Mouse (Mus musculus) spleen, adult 2 months (tissue): ENCODE data around the gene Shc1. TPM values are rescaled to one million over a fixed set of nuclear protein-coding genes. Genes with fewer than 3 reads are reported as not detected.

Experiments
- DNase-seq, 2 experiments: peaks; one replicate each; pipeline versions ENCODE4 v3.0.0 to v3.0.0-alpha.2; 2012 to 2021; ENCODE audit warnings: low spot score in 2 of 2, low read depth in 1 of 2
- H3K27ac ChIP-seq: fragments of 200-500 bp; 2 replicates; pipeline ENCODE4 v1.5.1; 2012; ENCODE audit warnings: low read length, inconsistent platforms; ENCODE audit not compliant: insufficient read depth
- H3K27me3 ChIP-seq: fragments of 200-500 bp; 2 replicates; pipeline ENCODE4 v1.6.1; 2012; ENCODE audit warnings: mild to moderate bottlenecking, moderate library complexity, low read length, inconsistent platforms; ENCODE audit not compliant: control insufficient read depth, insufficient read depth
- H3K36me3 ChIP-seq: fragments of 200-500 bp; 2 replicates; pipeline ENCODE4 v1.6.1; 2012; ENCODE audit warnings: mild to moderate bottlenecking, low read length, inconsistent platforms; ENCODE audit not compliant: control insufficient read depth, insufficient read depth
- H3K4me1 ChIP-seq: fragments of 200-500 bp; 2 replicates; pipeline ENCODE4 v1.6.1; 2011; ENCODE audit warnings: inconsistent platforms; ENCODE audit not compliant: control insufficient read depth, insufficient read depth, insufficient read length
- H3K4me3 ChIP-seq: fragments of 200-500 bp; 2 replicates; pipeline ENCODE4 v1.5.1; 2011; ENCODE audit warnings: mild to moderate bottlenecking, inconsistent platforms; ENCODE audit not compliant: insufficient read depth, insufficient read length; ENCODE audit errors: extremely low read depth
- CTCF ChIP-seq: fragments of 200-500 bp; IDR thresholded peaks from 2 replicates; pipeline ENCODE4 v1.5.1; 2011; ENCODE audit warnings: mild to moderate bottlenecking, inconsistent platforms; ENCODE audit not compliant: insufficient read depth, insufficient read length, insufficient replicate concordance; ENCODE audit errors: extremely low read depth
- POLR2A ChIP-seq: fragments of 200-500 bp; IDR thresholded peaks from 2 replicates; pipeline ENCODE4 v1.6.1; 2011; ENCODE audit warnings: low read depth, low read length, inconsistent platforms
- WGBS: fragments of 180-500 bp; shearing (Covaris S2); methylation state at CpG from one replicate; pipeline ENCODE4 v1.1.7; 2018; 5-methylcytosine and 5-hydroxymethylcytosine counted together
- polyA plus RNA-seq: library from polyadenylated mRNA; depleted of rRNA; stranded (reverse); fragments of >200 nt; gene quantifications from 2 replicates; pipeline ENCODE4 v1.2.3, GENCODE M21; 2012

Gene Shc1
- polyA plus RNA-seq, 1 experiment = 49.0 TPM

GRCm38 (mm10) chr3:89385451-89385850 is 32.8 kb upstream of the Shc1 start:
- H3K4me1 ChIP-seq = peaks cover 42% of the 10 kb centered on the region
- peak in 1 of 2 experiments; percentile 48 for DNase-seq

GRCm38 (mm10) chr3:89386438-89387420 is 31.5 kb upstream of the Shc1 start:
- Histone ChIP-seq H3K27me3 (no peaks in the 10 kb centered on the region), H3K4me1 (peaks cover 50% of the 10 kb centered on the region), H3K36me3 (no peaks in the 10 kb centered on the region; the same call in 1 of the 2 replicates), H3K27ac (peak overlapping the region; percentile 84), H3K4me3 (peak overlapping the region; percentile 49)
- WGBS = 77% methylated on average over 16 of the region's 17 CpGs
- DNase-seq = peak in 1 of 2 experiments; percentile 35
- TF ChIP-seq CTCF (no peak), POLR2A (no peak)

More at GRCm38 (mm10) chr3:89385451-89385850, 32.8 kb upstream of the Shc1 start:
- Histone ChIP-seq H3K27me3 (no peaks in the 10 kb centered on the region), H3K27ac (peak overlapping the region; percentile 69), H3K36me3 (peaks cover 10% of the 10 kb centered on the region), H3K4me3 (peak overlapping the region; percentile 49; the same call in 1 of the 2 replicates)
- no peak for TF ChIP-seq CTCF
- no peak for TF ChIP-seq POLR2A
- 11% methylated on average over 11 of the region's 11 CpGs for WGBS

GRCm38 (mm10) chr3:89387632-89388031 is 30.6 kb upstream of the Shc1 start:
- peaks cover 50% of the 10 kb centered on the region for H3K4me1 ChIP-seq
- peak overlapping the region; percentile 49; the same call in 1 of the 2 replicates for H3K4me3 ChIP-seq
- no peaks in the 10 kb centered on the region for H3K27me3 ChIP-seq
- peak overlapping the region; percentile 84 for H3K27ac ChIP-seq
- WGBS = 64% methylated on average over 11 of the region's 11 CpGs
- H3K36me3 ChIP-seq = no peaks in the 10 kb centered on the region; the same call in 1 of the 2 replicates
- DNase-seq = no peak
- TF ChIP-seq CTCF (no peak), POLR2A (no peak)

GRCm38 (mm10) chr3:89388134-89388881 is 29.9 kb upstream of the Shc1 start:
- Histone ChIP-seq H3K27me3 (no peaks in the 10 kb centered on the region), H3K36me3 (no peaks in the 10 kb centered on the region), H3K4me3 (peak overlapping the region; percentile 49; the same call in 1 of the 2 replicates), H3K4me1 (peaks cover 50% of the 10 kb centered on the region), H3K27ac (peak overlapping the region; percentile 84)
- no peak for TF ChIP-seq CTCF
- no peak for TF ChIP-seq POLR2A
- DNase-seq = no peak
- 72% methylated on average over 11 of the region's 11 CpGs for WGBS

- peaks cover 48% of the 10 kb centered on the region for H3K4me1 ChIP-seq
- TF ChIP-seq CTCF = no peak
- no peak; the same call in 1 of the 2 replicates for TF ChIP-seq POLR2A
- 18% methylated on average over 6 of the region's 6 CpGs for WGBS
- no peaks in the 10 kb centered on the region for H3K36me3 ChIP-seq
- H3K27me3 ChIP-seq = no peaks in the 10 kb centered on the region
- H3K4me3 ChIP-seq = peak overlapping the region; percentile 15; the same call in 1 of the 2 replicates
- peak; percentile 62 to 63 for DNase-seq
- H3K27ac ChIP-seq = peak overlapping the region; percentile 93
These were observed 29.1 kb upstream of the Shc1 start for GRCm38 (mm10) chr3:89388901-89389740.

GRCm38 (mm10) chr3:89390111-89390515 is 28.1 kb upstream of the Shc1 start:
- Histone ChIP-seq H3K4me1 (peaks cover 43% of the 10 kb centered on the region), H3K27ac (peak overlapping the region; percentile 93), H3K4me3 (peak overlapping the region; percentile 41; the same call in 1 of the 2 replicates), H3K27me3 (no peaks in the 10 kb centered on the region), H3K36me3 (no peaks in the 10 kb centered on the region)
- no peak for TF ChIP-seq CTCF
- TF ChIP-seq POLR2A = no peak
- no peak for DNase-seq
- 16% methylated on average over 5 of the region's 5 CpGs for WGBS
